Mouse (Mus musculus): ENCODE results near the gene Pip.

Gene Pip

GRCm38 (mm10) chr6:41847235-41847634 lies at the start of gene Pip:
TSS of gene Pip (plus strand) at chr6:41847535.
- DNase-seq, result no peak

- DNase-seq, result no peak
These were observed 23.2 kb upstream of the Pip start for GRCm38 (mm10) chr6:41824086-41824485.

GRCm38 (mm10) chr6:41829516-41829915 lies 17.8 kb upstream of the Pip start:
- no peak for DNase-seq

- no peak for DNase-seq
These were observed 5.4 kb downstream of the Pip start, which contains the start of gene Sval2 for GRCm38 (mm10) chr6:41852689-41853088. TSS of gene Sval2 (plus strand) at chr6:41852989.

- DNase-seq, result no peak
These were observed 16.7 kb downstream of the Pip start for GRCm38 (mm10) chr6:41864038-41864437.
